Mouse (Mus musculus) heart, embryonic 11.5 days (tissue): ENCODE results near the gene Smim14. TPM values are rescaled to one million over a fixed set of nuclear protein-coding genes. Genes with fewer than 3 reads are reported as not detected.

Experiments used
- ATAC-seq: fragments of 200-750 bp; cut with Nextera tagmentation; replicated peaks from 2 replicates; pipeline ENCODE4 v1.8.0; 2017; ENCODE audit warnings: moderate library complexity; ENCODE audit not compliant: insufficient number of reproducible peaks, low FRiP score, low TSS enrichment
- H3K27ac ChIP-seq: fragments of 300-500 bp; sonication (generic); 2 replicates; pipeline ENCODE4 v1.5.1; 2014; ENCODE audit warnings: mild to moderate bottlenecking, low read depth, low read length
- H3K27me3 ChIP-seq: fragments of 300-500 bp; sonication (generic); 2 replicates; pipeline ENCODE4 v1.6.1; 2014; ENCODE audit warnings: mild to moderate bottlenecking, low read length, mixed read lengths; ENCODE audit not compliant: control insufficient read depth, insufficient read depth
- H3K36me3 ChIP-seq: fragments of 300-500 bp; sonication (generic); 2 replicates; pipeline ENCODE4 v1.6.1; 2014; ENCODE audit warnings: mild to moderate bottlenecking, low read length, moderate library complexity, mixed read lengths; ENCODE audit not compliant: control insufficient read depth, insufficient read depth
- H3K4me1 ChIP-seq: fragments of 300-500 bp; sonication (generic); 2 replicates; pipeline ENCODE4 v1.6.1; 2014; ENCODE audit warnings: low read length; ENCODE audit not compliant: control insufficient read depth, insufficient read depth
- H3K4me2 ChIP-seq: fragments of 300-500 bp; sonication (generic); 2 replicates; pipeline ENCODE4 v1.6.1; 2014; ENCODE audit warnings: mild to moderate bottlenecking, moderate library complexity
- H3K4me3 ChIP-seq: fragments of 300-500 bp; sonication (generic); 2 replicates; pipeline ENCODE4 v1.5.1; 2014; ENCODE audit warnings: low read depth, low read length
- H3K9ac ChIP-seq: fragments of 300-500 bp; sonication (generic); 2 replicates; pipeline ENCODE4 v1.6.1; 2014; ENCODE audit warnings: mild to moderate bottlenecking, low read depth, low read length, moderate library complexity
- H3K9me3 ChIP-seq: fragments of 300-500 bp; sonication (generic); replicated peaks from 2 replicates; pipeline ENCODE4 v1.6.1; 2016; ENCODE audit warnings: low read length; ENCODE audit not compliant: control insufficient read depth
- WGBS: fragments of 180-500 bp; shearing (Covaris S2); extraction: QIAGEN DNeasy Blood & Tissue Kit; methylation state at CpG from one replicate; pipeline ENCODE4 v1.1.7; 2014; ENCODE audit not compliant: insufficient replicate concordance; 5-methylcytosine and 5-hydroxymethylcytosine counted together
- polyA plus RNA-seq: library from polyadenylated mRNA; unstranded; fragments of >200 nt; fragmentation: Nextera tagmentation; extraction: Ambion mirVana; gene quantifications from 2 replicates; pipeline ENCODE4 v1.2.1, GENCODE M21; 2014

Gene Smim14
- polyA plus RNA-seq, 1 experiment from 2014 or later, result 92.0 TPM

DNA sequence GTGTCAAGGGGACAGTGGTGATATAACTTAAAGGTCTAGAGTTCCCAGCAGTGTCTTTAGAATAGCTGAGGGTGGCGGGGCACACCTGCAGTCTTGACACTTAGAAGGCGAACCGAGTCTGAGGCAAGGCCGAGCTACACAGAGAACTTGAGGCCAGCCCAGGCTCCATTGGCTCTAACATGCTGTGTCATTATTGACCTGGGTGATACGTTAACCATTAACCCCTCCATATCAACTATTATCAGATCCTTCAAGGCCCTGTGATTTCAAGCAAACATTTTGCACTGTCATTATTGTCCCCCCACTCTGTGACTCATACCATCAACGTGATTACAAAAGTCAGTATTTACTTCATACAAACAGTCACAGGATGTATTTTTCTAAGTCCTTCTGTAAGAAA is 112.8 kb downstream of the Smim14 start:
- peaks cover 29% of the 10 kb centered on the region for H3K36me3 ChIP-seq
- 79% methylated on average over 6 of the region's 6 CpGs for WGBS
- no peaks in the 10 kb centered on the region for H3K27me3 ChIP-seq
- H3K9ac ChIP-seq, result no peak overlapping the region
- H3K4me1 ChIP-seq, result no peaks in the 10 kb centered on the region
- no peaks in the 10 kb centered on the region for H3K9me3 ChIP-seq
- ATAC-seq, result no peak
- H3K4me3 ChIP-seq, result no peak overlapping the region
- H3K27ac ChIP-seq, result no peak overlapping the region
- no peak overlapping the region for H3K4me2 ChIP-seq

DNA sequence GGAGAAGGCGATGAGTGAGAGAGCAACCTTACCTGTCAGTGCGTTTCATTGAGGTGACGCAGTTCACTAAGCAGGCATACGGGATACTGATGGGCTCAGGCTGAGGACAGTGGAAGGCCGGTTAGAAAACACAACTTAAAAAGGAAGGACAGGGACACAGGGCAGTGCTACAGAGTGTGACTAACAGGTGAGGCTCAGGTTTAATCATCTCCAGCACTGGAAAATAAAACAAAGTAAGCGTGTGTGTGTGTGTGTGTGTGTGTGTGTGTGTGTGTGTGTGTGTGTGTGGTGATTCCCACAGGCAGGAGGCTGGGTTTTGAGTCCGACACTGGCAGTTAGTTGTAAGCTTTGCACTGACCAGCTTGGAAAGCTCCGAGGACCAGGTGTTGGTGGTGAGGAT is 114.2 kb downstream of the Smim14 start:
- Histone ChIP-seq H3K4me1 (peaks cover 2% of the 10 kb centered on the region; the same call in 1 of the 2 replicates), H3K36me3 (peaks cover 32% of the 10 kb centered on the region), H3K4me2 (no peak overlapping the region), H3K27ac (no peak overlapping the region), H3K27me3 (no peaks in the 10 kb centered on the region), H3K9me3 (no peaks in the 10 kb centered on the region), H3K9ac (no peak overlapping the region), H3K4me3 (no peak overlapping the region)
- no peak for ATAC-seq
- WGBS, result 87% methylated on average over 8 of the region's 8 CpGs

DNA sequence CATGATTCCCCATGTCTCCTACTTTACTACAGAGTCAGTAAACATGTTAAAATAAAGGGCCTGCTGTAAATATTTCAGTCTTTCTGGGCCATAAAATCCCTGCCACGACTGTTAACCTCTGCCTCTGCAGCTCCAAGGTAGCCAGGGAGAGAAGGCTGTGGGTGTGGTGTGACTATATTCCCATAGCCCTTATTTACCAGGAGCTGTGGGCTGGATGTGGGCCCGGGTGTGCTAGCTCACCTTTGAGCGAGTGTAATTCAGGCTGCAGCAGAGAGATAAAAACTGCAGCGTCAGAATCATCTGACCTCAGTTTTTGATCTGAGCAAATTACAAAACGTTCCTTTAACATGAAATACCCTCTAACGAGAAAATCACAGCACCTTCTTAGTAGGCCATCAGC is 116.2 kb downstream of the Smim14 start:
- Histone ChIP-seq H3K27ac (no peak overlapping the region), H3K9me3 (no peaks in the 10 kb centered on the region), H3K4me1 (peaks cover 10% of the 10 kb centered on the region), H3K4me2 (no peak overlapping the region), H3K9ac (no peak overlapping the region), H3K27me3 (no peaks in the 10 kb centered on the region), H3K4me3 (no peak overlapping the region), H3K36me3 (peaks cover 25% of the 10 kb centered on the region)
- WGBS, result 74% methylated on average over 6 of the region's 6 CpGs
- ATAC-seq, result no peak

DNA sequence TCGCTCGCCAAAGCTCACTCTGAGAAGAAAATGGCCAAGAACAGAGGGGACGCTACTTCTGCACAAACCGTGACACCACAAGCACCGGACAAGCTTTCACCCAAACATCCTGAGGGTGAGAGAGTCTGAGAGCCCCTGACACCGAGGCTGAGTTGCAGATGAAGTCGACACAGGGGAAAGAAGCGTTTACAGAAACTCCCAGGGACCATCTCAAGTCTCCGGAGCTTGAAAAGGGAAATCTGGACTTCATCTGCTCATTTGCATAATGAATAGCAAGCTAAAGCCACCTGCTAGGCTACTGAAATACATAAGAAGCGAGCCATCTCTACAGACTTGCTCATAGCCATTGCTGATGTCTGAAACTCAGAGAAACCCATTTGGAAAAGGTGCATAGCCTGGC is 117.8 kb downstream of the Smim14 start:
- Histone ChIP-seq H3K9me3 (no peaks in the 10 kb centered on the region), H3K27ac (no peak overlapping the region), H3K4me3 (no peak overlapping the region), H3K4me1 (peaks cover 23% of the 10 kb centered on the region), H3K4me2 (no peak overlapping the region), H3K36me3 (peaks cover 24% of the 10 kb centered on the region), H3K27me3 (no peaks in the 10 kb centered on the region), H3K9ac (no peak overlapping the region)
- WGBS, result 82% methylated on average over 10 of the region's 10 CpGs
- ATAC-seq, result no peak

GRCm38 (mm10) chr5:65415653-65416458 is 121.1 kb downstream of the Smim14 start:
- peak overlapping the region; percentile 18 for H3K4me3 ChIP-seq
- peaks cover 24% of the 10 kb centered on the region for H3K4me1 ChIP-seq
- H3K4me2 ChIP-seq, result peak overlapping the region; percentile 56
- peak; percentile 89 for ATAC-seq
- H3K36me3 ChIP-seq, result peaks cover 14% of the 10 kb centered on the region
- 9% methylated on average over 26 of the region's 26 CpGs for WGBS
- H3K9ac ChIP-seq, result peak overlapping the region; percentile 72
- no peaks in the 10 kb centered on the region for H3K27me3 ChIP-seq
- peak overlapping the region; percentile 99 for H3K27ac ChIP-seq
- H3K9me3 ChIP-seq, result no peaks in the 10 kb centered on the region

DNA sequence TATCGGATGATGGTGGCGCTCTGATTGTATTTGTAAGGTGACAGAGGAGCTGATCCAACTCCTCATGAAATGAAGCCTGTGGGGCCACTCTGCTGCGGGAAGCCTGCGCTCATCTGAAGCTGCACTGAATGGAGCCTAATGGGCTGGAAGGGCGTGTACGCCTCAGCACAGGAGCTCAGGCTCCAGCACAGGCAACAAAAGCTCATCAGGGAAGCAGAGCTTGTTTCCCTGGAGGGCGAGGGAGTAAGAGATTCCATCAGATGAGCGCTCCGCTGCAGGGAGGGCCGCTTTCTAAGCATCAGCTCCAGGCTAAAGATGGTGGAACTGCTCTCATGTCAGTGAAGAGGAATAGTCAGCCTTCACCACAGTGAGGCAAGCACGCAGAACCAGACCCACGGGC is 129.0 kb downstream of the Smim14 start:
- no peak for ATAC-seq
- no peaks in the 10 kb centered on the region for H3K27me3 ChIP-seq
- 60% methylated on average over 12 of the region's 12 CpGs for WGBS
- no peak overlapping the region for H3K9ac ChIP-seq
- H3K9me3 ChIP-seq, result no peaks in the 10 kb centered on the region
- H3K27ac ChIP-seq, result 0 out of 2 replicates have a peak overlapping the region, but pooled peaks have one; percentile 2
- no peaks in the 10 kb centered on the region for H3K4me1 ChIP-seq
- peaks cover 15% of the 10 kb centered on the region for H3K36me3 ChIP-seq
- no peak overlapping the region for H3K4me2 ChIP-seq
- H3K4me3 ChIP-seq, result no peak overlapping the region

DNA sequence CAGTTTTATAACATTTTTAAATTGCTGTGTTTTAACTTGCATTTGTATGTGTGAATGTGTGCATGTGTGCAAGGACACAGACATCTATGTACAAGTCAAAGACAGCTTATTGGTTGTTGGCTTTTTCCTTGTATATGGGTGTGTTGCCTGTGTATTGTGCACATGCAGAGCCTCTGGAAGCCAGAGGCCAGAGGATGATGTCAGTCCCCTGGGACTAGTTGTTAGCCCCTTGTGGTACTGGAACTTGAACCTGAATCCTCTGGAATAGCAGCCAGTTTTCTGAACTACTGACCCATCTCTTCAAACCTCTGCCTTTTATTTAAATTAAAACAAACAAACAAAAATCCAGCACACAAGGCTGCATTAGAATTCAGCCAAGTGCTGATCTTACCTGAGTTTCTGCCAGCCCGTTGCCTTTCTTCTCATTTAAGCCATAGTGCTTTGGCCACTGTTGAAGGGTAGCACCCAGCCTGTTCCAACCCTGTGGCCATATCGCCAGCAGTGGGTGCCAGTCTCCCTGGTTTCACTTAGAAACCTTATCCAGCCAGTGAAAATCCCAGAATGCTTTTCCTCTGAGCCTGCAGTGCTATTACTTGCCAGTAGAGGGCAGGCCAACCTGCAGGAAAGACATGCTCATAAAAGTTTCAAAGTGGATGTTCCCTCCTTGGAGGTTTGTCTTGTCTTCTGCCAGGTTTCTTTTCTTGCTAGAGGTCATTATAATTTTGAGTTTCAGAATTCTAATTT is 135.6 kb downstream of the Smim14 start:
- H3K27me3 ChIP-seq, result no peaks in the 10 kb centered on the region
- H3K4me2 ChIP-seq, result no peak overlapping the region
- no peak for ATAC-seq
- no peaks in the 10 kb centered on the region for H3K4me1 ChIP-seq
- H3K27ac ChIP-seq, result no peak overlapping the region
- H3K9ac ChIP-seq, result no peak overlapping the region
- 25% methylated on average over 2 of the region's 2 CpGs for WGBS
- H3K4me3 ChIP-seq, result no peak overlapping the region
- H3K36me3 ChIP-seq, result peaks cover 11% of the 10 kb centered on the region
- no peaks in the 10 kb centered on the region for H3K9me3 ChIP-seq
